Mouse (Mus musculus): ENCODE measurements around the gene Srsf3. TPM values are rescaled to one million over a fixed set of nuclear protein-coding genes. Genes with fewer than 3 reads are reported as not detected.
"Not testable (repeated sequence)": the region's sequence is repeated elsewhere in the genome, so short reads cannot be mapped to it uniquely, and the experiment has no call there.

Gene Srsf3
- polyA plus RNA-seq, 2 experiments: 390 to 561 TPM

DNA sequence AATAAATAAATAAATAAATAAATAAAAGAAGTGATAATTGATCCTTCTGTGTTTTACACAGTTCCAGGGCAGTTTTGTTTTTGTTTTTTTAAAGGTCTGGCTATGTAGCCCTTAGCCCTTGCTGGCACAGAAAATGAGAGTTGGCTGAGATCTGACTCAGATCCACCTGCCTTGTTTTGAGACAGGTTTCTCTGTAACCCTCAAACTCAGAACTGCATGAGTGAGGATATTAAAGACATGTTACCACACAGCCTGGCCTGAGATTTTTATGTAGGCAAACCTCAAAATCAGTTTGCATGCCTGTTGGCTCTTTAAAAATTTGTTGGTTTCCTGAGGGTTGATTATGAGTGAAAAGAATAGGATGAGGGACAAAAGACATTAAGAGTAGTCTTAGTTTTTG is 3.1 kb downstream of the Srsf3 start:
- no peaks in the 10 kb centered on the region for H3K27me3 ChIP-seq (ENCODE audit: control insufficient read depth, insufficient read depth, low read length)
- peaks cover 49% of the 10 kb centered on the region for H3K36me3 ChIP-seq (ENCODE audit: control insufficient read depth, insufficient read depth, low read length)
- TF ChIP-seq POLR2A (IDR thresholded peaks at IDR 0.05; ENCODE audit: borderline replicate concordance, extremely low read depth, insufficient read depth, insufficient read length): no peak
- H3K4me2 ChIP-seq (replicated peaks; ENCODE audit: low read depth, low read length, severe bottlenecking): peak overlapping the region; percentile 91
- peaks cover 20% of the 10 kb centered on the region for H3K4me1 ChIP-seq (ENCODE audit: control insufficient read depth, insufficient read depth, low read length)
- H3K27ac ChIP-seq (replicated peaks; ENCODE audit: low read depth, low read length): no peak overlapping the region
- no peak overlapping the region for H3K9ac ChIP-seq (ENCODE audit: low read depth, low read length, severe bottlenecking)
- H3K9me3 ChIP-seq (ENCODE audit: control insufficient read depth, low read length): no peaks in the 10 kb centered on the region
- no peak for DNase-seq (ENCODE audit: low spot score)
- H3K4me3 ChIP-seq (replicated peaks; ENCODE audit: low read length): peak overlapping the region; percentile 66
- ATAC-seq (ENCODE audit: low FRiP score, low read depth): no peak

DNA sequence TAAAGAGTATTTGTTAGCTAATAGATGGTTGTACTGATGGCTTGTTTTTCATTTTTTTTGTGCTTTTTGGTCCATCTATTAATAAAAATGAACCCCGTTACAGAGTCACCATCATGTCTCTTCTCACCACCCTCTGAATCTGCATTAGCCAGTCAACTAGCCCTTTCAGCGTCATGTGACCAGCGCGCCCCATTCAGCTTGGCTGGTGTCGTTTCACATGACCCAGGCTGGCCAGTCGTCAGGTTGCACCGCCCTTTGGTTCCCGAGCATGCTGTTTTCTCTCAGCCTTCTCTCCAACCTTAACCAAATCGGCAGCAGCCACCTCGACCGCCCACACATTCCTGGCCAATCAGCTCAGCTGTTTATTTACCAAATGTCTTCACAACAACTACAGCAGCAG is 6.9 kb downstream of the Srsf3 start:
- no peak overlapping the region for H3K9ac ChIP-seq (ENCODE audit: low read depth, low read length, severe bottlenecking)
- H3K27ac ChIP-seq (replicated peaks; ENCODE audit: low read depth, low read length): no peak overlapping the region
- H3K9me3 ChIP-seq (ENCODE audit: control insufficient read depth, low read length): no peaks in the 10 kb centered on the region
- H3K4me1 ChIP-seq (ENCODE audit: control insufficient read depth, insufficient read depth, low read length): peaks cover 15% of the 10 kb centered on the region
- no peak for DNase-seq (ENCODE audit: low spot score)
- no peak overlapping the region for H3K4me3 ChIP-seq (replicated peaks; ENCODE audit: low read length)
- no peak for TF ChIP-seq POLR2A (IDR thresholded peaks at IDR 0.05; ENCODE audit: borderline replicate concordance, extremely low read depth, insufficient read depth, insufficient read length)
- no peaks in the 10 kb centered on the region for H3K27me3 ChIP-seq (ENCODE audit: control insufficient read depth, insufficient read depth, low read length)
- no peak overlapping the region for H3K4me2 ChIP-seq (replicated peaks; ENCODE audit: low read depth, low read length, severe bottlenecking)
- peaks cover 78% of the 10 kb centered on the region for H3K36me3 ChIP-seq (ENCODE audit: control insufficient read depth, insufficient read depth, low read length)
- WGBS: 72% methylated on average over 11 of the region's 11 CpGs
- ATAC-seq (ENCODE audit: low FRiP score, low read depth): no peak

DNA sequence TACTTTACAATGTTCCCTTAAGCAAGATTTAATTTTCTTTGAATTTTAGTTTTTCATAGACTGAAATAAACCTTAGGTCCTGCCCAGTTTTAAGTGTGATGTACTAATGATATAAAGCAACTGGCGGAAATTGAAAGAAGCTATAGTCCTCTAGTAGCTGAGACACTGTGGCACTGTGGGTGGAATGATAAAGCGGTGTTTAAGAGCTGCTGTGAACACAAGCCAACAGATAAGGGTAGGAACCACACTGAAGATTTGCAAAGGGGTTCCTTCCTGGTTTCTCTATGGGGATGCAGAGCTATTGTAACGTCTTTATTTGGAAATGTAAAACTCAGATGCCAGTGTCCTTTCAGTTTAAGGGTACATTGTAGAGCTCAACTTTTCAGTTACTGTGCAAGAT is 9.2 kb downstream of the Srsf3 start:
- H3K27me3 ChIP-seq (ENCODE audit: control insufficient read depth, insufficient read depth, low read length); H3K4me1 ChIP-seq (ENCODE audit: control insufficient read depth, insufficient read depth, low read length); ATAC-seq (ENCODE audit: low FRiP score, low read depth); H3K4me2 ChIP-seq (replicated peaks; ENCODE audit: low read depth, low read length, severe bottlenecking); DNase-seq (ENCODE audit: low spot score); H3K4me3 ChIP-seq (replicated peaks; ENCODE audit: low read length); H3K9ac ChIP-seq (ENCODE audit: low read depth, low read length, severe bottlenecking); H3K9me3 ChIP-seq (ENCODE audit: control insufficient read depth, low read length); H3K27ac ChIP-seq (replicated peaks; ENCODE audit: low read depth, low read length): not testable (repeated sequence)
- WGBS: 89% methylated on average over 3 of the region's 3 CpGs
- H3K36me3 ChIP-seq (ENCODE audit: control insufficient read depth, insufficient read depth, low read length): peaks cover 91% of the 10 kb centered on the region

GRCm38 (mm10) chr17:29042569-29042968 is 10.1 kb downstream of the Srsf3 start:
- no peaks in the 10 kb centered on the region for H3K9me3 ChIP-seq (ENCODE audit: control insufficient read depth, low read length)
- peaks cover 3% of the 10 kb centered on the region; the same call in 1 of the 2 replicates for H3K4me1 ChIP-seq (ENCODE audit: control insufficient read depth, insufficient read depth, low read length)
- no peak overlapping the region for H3K4me3 ChIP-seq (replicated peaks; ENCODE audit: low read length)
- no peaks in the 10 kb centered on the region for H3K27me3 ChIP-seq (ENCODE audit: control insufficient read depth, insufficient read depth, low read length)
- H3K4me2 ChIP-seq (replicated peaks; ENCODE audit: low read depth, low read length, severe bottlenecking): no peak overlapping the region
- ATAC-seq (ENCODE audit: low FRiP score, low read depth) (no peak), DNase-seq (ENCODE audit: low spot score) (no peak)
- no peak overlapping the region for H3K9ac ChIP-seq (ENCODE audit: low read depth, low read length, severe bottlenecking)
- no peak for TF ChIP-seq POLR2A (IDR thresholded peaks at IDR 0.05; ENCODE audit: borderline replicate concordance, extremely low read depth, insufficient read depth, insufficient read length)
- H3K27ac ChIP-seq (replicated peaks; ENCODE audit: low read depth, low read length): no peak overlapping the region
- peaks cover 90% of the 10 kb centered on the region for H3K36me3 ChIP-seq (ENCODE audit: control insufficient read depth, insufficient read depth, low read length)

DNA sequence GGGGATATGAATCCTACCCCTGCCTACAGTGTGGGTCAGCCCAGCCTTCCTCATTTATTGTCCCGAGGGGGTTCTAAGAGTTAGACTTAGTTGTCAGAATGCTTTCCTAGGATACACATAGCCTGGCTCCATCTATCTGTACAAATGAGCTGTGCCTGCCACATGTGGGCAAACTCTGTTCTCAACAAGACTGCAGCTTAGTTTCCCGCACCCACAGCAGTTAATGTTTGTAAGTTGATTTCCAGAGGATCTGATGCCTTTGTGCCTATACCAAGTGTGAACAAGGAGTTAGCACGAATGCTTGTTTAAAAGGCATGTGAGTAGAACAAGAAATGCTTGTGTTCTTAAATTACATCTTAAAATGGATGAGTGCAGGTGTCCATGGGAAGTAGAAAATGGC is 11.2 kb downstream of the Srsf3 start:
- Histone ChIP-seq H3K27ac (replicated peaks; ENCODE audit: low read depth, low read length) (no peak overlapping the region), H3K4me1 (ENCODE audit: control insufficient read depth, insufficient read depth, low read length) (peaks cover 3% of the 10 kb centered on the region; the same call in 1 of the 2 replicates), H3K9me3 (ENCODE audit: control insufficient read depth, low read length) (no peaks in the 10 kb centered on the region), H3K9ac (ENCODE audit: low read depth, low read length, severe bottlenecking) (no peak overlapping the region), H3K27me3 (ENCODE audit: control insufficient read depth, insufficient read depth, low read length) (no peaks in the 10 kb centered on the region), H3K36me3 (ENCODE audit: control insufficient read depth, insufficient read depth, low read length) (peaks cover 82% of the 10 kb centered on the region), H3K4me2 (replicated peaks; ENCODE audit: low read depth, low read length, severe bottlenecking) (no peak overlapping the region), H3K4me3 (replicated peaks; ENCODE audit: low read length) (no peak overlapping the region)
- TF ChIP-seq POLR2A (IDR thresholded peaks at IDR 0.05; ENCODE audit: borderline replicate concordance, extremely low read depth, insufficient read depth, insufficient read length): no peak
- no peak for DNase-seq (ENCODE audit: low spot score)
- no peak for ATAC-seq (ENCODE audit: low FRiP score, low read depth)
- 85% methylated on average over 3 of the region's 3 CpGs for WGBS
